Mouse (Mus musculus): ENCODE data around the gene Xaf1.

GRCm38 (mm10) chr11:72339716-72340115 is 38.3 kb downstream of the Xaf1 start:
- TF ChIP-seq CTCF (conservative IDR thresholded peaks at IDR 0.05 in 1 of 2, IDR thresholded peaks at IDR 0.05 in 1 of 2; ENCODE audit: low read depth in 2 of 2, low read length in 2 of 2) (no peak), JUN (IDR thresholded peaks at IDR 0.05; ENCODE audit: insufficient read depth, low read depth, low read length) (no peak), EP300 (IDR thresholded peaks at IDR 0.05; ENCODE audit: low read length) (no peak), USF1 (IDR thresholded peaks at IDR 0.05; ENCODE audit: low read depth, low read length) (no peak), RAD21 (IDR thresholded peaks at IDR 0.05; ENCODE audit: low read depth, low read length) (no peak), POLR2AphosphoS2 (IDR thresholded peaks at IDR 0.05; ENCODE audit: low read depth, low read length) (no peak), HCFC1 (IDR thresholded peaks at IDR 0.05; ENCODE audit: low read depth, low read length) (no peak), E2F4 (IDR thresholded peaks at IDR 0.05; ENCODE audit: insufficient replicate concordance, low read depth, low read length) (no peak), CHD1 (IDR thresholded peaks at IDR 0.05; ENCODE audit: low read depth, low read length) (no peak)

Measured in CH12.LX (cell line).